Comparison of ENCODE assay signal across 8 mouse cellular contexts in the genomic region with DNA sequence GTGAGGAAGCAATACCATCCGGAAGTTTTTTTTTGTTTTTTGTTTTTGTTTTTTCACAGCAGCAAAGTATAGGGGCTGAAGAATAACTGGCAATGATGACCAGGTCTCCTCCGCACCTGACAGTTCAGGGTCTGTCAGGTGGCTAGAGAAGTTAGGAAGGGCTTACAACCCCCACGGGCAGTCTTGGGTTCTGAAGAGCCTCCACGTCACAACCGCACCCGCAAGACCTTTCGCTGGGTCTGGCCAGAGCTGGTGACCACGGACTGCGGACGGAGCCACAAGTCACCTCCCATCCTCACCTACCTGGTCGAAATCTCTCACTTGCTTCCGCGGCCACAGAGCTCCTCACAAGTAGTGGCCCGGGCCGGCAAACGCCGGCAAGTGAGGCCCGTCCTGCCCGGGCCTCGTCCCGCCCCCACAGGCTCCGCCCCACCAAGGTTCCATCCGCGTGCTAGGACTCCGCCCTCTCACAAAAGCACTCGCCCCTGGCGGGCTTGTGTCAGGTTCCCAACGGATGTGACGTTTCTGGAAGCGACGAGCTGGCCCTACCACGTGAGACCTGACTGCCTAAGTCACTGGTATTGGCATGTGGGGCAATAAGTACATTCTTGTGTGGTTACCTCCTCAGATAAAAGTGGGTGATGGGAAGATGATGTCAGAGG. TPM values are rescaled to one million over a fixed set of nuclear protein-coding genes. Genes with fewer than 3 reads are reported as not detected.
DNase-seq lines count a peak whose midpoint lies in the region; ATAC-seq lines count a peak whose summit lies in the region.

Ubl4a (minus strand) TSS at position 331 of the 662 bp plus-strand sequence.
Slc10a3 (minus strand) TSS at position 462 of the 662 bp plus-strand sequence.

- H3K4me1 ChIP-seq in intestine, embryonic 14.5 days (replicated peaks; ENCODE audit: control insufficient read depth, insufficient read depth, low read length): no peaks in the 10 kb centered on the region

- no peak within 1 kb of the TSS for H3K27ac ChIP-seq in intestine, embryonic 14.5 days (ENCODE audit: low read depth)

- DNase-seq in adrenal gland, adult 8-10 months: peak; percentile 87
- peak; percentile 74 for DNase-seq in embryo, embryonic 11.5 days (ENCODE audit: low read depth, low spot score)
- peak; percentile 89 for DNase-seq in gastrocnemius, postnatal 25 days
- peak; percentile 78 for DNase-seq in intestine, embryonic 14.5 days (ENCODE audit: low spot score)
- DNase-seq in left cerebral cortex, postnatal 10 days (ENCODE audit: extremely low spot score in 1 of 2, low spot score in 2 of 2): peak; percentile 73 to 92
- peak; percentile 84 for DNase-seq in right cerebral cortex, postnatal 25 days
- peak; percentile 77 to 90 for DNase-seq in urinary bladder, postnatal 36 days (ENCODE audit: low spot score in 2 of 2)

- no peaks in the 10 kb centered on the region for H3K27me3 ChIP-seq in intestine, embryonic 14.5 days (replicated peaks; ENCODE audit: control insufficient read depth, insufficient read depth, low read length)

- H3K4me2 ChIP-seq in intestine, embryonic 14.5 days (ENCODE audit: low read length): peak within 1 kb of the TSS; percentile 59

- peak; percentile 87 for ATAC-seq in intestine, embryonic 14.5 days (replicated peaks; ENCODE audit: low FRiP score, low TSS enrichment, low read depth)
- ATAC-seq in megakaryocyte progenitor cell, adult 5-6 weeks (replicated peaks; ENCODE audit: poor library complexity): peak; percentile 96

- 17% methylated on average over 32 of the region's 32 CpGs for WGBS in intestine, embryonic 14.5 days

- intact Hi-C loops in left cerebral cortex, postnatal 10 days (cut with DNase I): no loop called here

- no peaks in the 10 kb centered on the region for H3K9me3 ChIP-seq in intestine, embryonic 14.5 days (ENCODE audit: control insufficient read depth, low read length)

- H3K36me3 ChIP-seq in intestine, embryonic 14.5 days (ENCODE audit: control insufficient read depth, insufficient read depth, low read length): peaks cover 3% of the 10 kb centered on the region; the same call in 1 of the 2 replicates

- peak within 1 kb of the TSS; percentile 41 for H3K4me3 ChIP-seq in intestine, embryonic 14.5 days (ENCODE audit: low read depth, low read length)

- H3K9ac ChIP-seq in intestine, embryonic 14.5 days (ENCODE audit: low read length): peak within 1 kb of the TSS; percentile 53

RNA-seq across cellular contexts. Expression of gene Ubl4a, which starts in this region (rescaled TPM):
- total RNA-seq in adrenal gland, adult 8-10 months (2022): 10 to 100 TPM; 65.7 to 68.0 (median 66.7) TPM
- 10 to 100 TPM; 48.1 to 52.1 TPM for total RNA-seq in gastrocnemius, postnatal 25 days (2021)
- 74.7 and 79.1 TPM in 2 replicates for polyA plus RNA-seq in intestine, embryonic 14.5 days (2014; fragmentation: Nextera tagmentation; extraction: Ambion mirVana)
- total RNA-seq in left cerebral cortex, postnatal 10 days (2021): 10 to 100 TPM; 58.7 to 59.2 TPM
- 35.6 and 39.9 TPM in 2 replicates for total RNA-seq in megakaryocyte progenitor cell, adult 5-6 weeks (2015)
- total RNA-seq in megakaryocyte progenitor cell, adult 5-6 weeks (2017): 11.9 and 21.2 TPM in 2 replicates

RNA-seq across cellular contexts. Expression of gene Slc10a3, which starts in this region (rescaled TPM):
- total RNA-seq in adrenal gland, adult 8-10 months (2022): 10 to 100 TPM; 22.6 to 29.6 (median 26.1) TPM
- total RNA-seq in gastrocnemius, postnatal 25 days (2021): 1 to 10 TPM; 2.3 to 2.6 TPM
- polyA plus RNA-seq in intestine, embryonic 14.5 days (2014; fragmentation: Nextera tagmentation; extraction: Ambion mirVana): 16.8 and 18.7 TPM in 2 replicates
- 1 to 10 TPM; 2.0 to 2.4 TPM for total RNA-seq in left cerebral cortex, postnatal 10 days (2021)
- total RNA-seq in megakaryocyte progenitor cell, adult 5-6 weeks (2015): 31.1 and 39.3 TPM in 2 replicates
- total RNA-seq in megakaryocyte progenitor cell, adult 5-6 weeks (2017): 12.8 and 13.9 TPM in 2 replicates
